Mouse (Mus musculus) 3134 (cell line): Measurements from ENCODE around the gene Tmem236.
"Not testable (repeated sequence)": the region's sequence is repeated elsewhere in the genome, so short reads cannot be mapped to it uniquely, and the experiment has no call there.

Experiments used
- DNase-seq: peaks from one replicate; pipeline ENCODE4 v3.0.0-alpha.2; 2011; ENCODE audit warnings: low spot score; ENCODE audit not compliant: insufficient read length; ENCODE audit errors: extremely low read depth

Gene Tmem236

DNA sequence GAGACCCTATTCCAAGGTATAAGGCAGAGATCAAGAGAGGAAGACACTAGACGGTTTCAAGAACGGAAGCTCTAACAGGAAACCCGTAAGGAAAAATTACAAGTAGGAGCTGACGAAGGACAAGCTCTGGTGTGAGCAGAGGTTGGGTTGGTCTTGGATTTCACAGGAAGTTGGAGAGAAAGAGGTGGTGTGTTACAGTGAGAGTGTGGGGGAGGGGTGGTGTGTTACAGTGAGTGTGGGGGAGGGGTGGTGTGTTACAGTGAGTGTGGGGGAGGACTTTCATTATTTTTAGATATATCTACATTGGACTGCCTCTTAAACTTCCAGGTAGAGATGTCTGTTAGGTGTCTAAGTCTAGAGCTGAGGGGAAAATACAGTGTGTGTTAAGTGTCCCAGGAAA lies 16.4 kb downstream of the Tmem236 start:
- DNase-seq = no peak

DNA sequence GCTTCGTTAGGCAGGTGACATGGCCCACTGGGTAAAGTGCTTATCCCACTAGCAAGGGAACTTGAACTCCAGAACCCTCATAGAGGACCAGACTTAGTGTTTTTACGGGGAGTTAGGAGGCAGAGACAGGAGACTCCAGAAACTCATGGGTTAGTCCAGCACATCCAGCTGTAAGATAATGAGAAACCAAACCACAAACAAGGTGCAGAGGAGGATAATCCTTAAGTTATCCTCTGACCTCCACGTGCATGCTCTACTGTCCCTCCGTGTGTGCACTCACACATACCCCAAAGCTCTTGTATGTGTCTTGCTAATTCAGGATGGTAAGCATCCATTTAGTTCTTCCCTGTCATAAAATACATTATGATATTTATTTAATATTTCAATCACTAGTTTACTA lies 17.3 kb downstream of the Tmem236 start:
- DNase-seq = no peak

- no peak for DNase-seq
These were observed 17.7 kb downstream of the Tmem236 start for GRCm38 (mm10) chr2:14192046-14192445.

GRCm38 (mm10) chr2:14198325-14198903 lies 24.1 kb downstream of the Tmem236 start:
- not testable (repeated sequence) for DNase-seq

- no peak for DNase-seq
These were observed 25.3 kb downstream of the Tmem236 start for GRCm38 (mm10) chr2:14199621-14200020.

DNA sequence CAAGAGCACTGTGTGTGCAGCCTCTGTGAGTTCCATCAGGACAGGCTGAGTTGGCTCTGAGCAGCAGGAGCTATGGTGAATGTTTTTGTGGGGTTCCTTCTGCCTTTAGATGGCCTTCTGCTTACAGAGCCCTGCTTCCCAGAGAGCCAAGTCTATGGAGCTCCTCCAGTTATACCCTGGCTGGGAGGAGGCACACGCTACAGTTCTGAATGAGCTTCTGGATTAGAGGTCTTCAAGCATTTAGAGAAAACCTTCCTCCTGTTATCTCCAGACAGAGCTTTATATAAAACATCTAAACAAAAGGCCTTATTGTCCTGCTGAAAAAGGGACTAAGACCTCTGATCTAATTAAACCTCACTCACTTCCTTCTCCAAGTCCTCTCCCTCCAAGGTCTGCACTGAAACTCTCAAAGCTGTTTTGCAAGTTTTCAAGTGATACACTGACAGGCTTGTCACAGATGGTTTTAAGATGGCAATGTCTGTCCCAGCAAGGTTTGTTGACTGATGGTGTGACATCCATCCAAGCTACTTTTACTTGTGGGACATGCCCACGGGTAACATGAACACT lies 26.6 kb downstream of the Tmem236 start:
- DNase-seq = not testable (repeated sequence)

DNA sequence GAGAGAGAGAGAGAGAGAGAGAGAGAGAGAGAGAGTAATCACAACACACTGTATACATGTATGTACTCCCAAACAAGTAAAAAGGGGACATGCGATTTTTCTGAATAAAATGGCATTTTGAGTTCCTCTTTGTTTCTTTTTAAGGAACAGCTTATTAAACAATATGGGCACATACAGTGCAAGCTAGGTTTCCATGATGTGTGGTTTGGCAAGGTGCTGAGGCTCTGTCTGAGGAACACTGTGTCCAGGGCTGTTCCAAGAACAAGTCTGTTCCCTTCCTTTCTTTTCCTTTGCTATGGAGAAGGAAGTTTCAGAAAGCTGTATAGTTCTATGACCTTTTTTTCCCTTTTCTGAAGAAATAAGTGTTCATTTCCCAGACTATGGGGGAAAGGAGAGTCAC lies 30.0 kb downstream of the Tmem236 start:
- no peak for DNase-seq

DNA sequence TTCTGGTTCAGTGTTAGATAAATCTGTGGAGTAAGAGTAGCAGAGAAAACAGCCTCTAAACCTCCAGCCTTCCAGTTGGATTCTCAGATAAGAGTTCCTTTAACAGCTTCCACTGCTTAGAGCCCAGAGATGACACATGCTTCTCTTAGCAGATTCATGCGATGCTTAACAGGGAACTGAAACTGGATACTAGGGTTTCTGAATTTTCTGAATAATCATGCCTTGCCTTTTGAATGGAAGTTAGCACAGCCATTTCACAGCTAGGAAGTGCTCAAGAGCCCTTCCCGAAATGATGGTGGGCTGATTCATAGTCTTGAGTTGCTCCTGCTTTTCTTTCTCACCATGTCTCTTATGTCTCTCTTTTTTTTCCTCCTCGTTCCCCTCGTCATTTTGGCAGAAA lies 32.5 kb downstream of the Tmem236 start:
- no peak for DNase-seq

DNA sequence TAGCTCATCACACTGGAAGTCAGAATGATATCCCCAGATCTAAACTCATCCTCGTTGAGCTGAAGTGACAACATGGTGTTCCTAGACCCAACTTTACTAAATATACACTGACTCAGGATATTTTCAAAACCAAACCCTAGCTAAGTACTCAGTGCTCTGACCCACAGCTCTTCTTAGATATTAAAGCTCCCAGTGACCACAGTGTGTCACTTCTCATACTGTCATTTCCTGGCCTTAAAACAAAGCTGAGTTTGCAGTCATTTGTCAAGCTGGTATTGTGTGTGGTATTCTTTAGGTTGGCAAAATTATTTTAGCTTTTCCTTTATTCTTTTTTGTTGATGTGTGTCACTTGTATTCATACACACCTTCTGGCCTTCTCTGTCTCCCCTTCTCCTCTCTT lies 36.4 kb downstream of the Tmem236 start:
- DNase-seq = no peak

- no peak for DNase-seq
These were observed 37.3 kb downstream of the Tmem236 start for GRCm38 (mm10) chr2:14211606-14212005.

GRCm38 (mm10) chr2:14214764-14215163 lies 40.4 kb downstream of the Tmem236 start:
- DNase-seq = no peak

GRCm38 (mm10) chr2:14216653-14217052 lies 42.3 kb downstream of the Tmem236 start:
- DNase-seq = no peak

DNA sequence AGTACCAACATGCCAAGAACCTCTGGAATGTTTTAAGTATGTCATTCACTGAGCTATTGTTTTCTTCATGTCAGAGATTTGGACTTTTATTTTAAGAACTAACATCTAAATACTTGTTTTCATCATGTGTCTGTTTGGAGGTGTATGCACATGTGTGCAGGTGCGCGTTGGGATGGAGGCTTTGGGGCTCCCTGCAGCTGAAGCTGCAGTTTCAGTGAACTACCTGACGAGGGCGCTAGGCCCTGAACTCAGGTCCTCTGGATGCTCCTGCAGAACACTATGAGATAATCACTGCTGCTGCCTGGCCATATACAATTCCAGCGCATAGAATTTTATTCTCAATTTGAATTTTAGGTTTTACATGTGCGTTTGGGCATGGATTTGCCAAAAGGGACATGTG lies 43.8 kb downstream of the Tmem236 start:
- DNase-seq = no peak

- no peak for DNase-seq
These were observed 50.1 kb downstream of the Tmem236 start for GRCm38 (mm10) chr2:14224387-14224786.

GRCm38 (mm10) chr2:14228495-14228894 lies 54.2 kb downstream of the Tmem236 start:
- no peak for DNase-seq

GRCm38 (mm10) chr2:14229149-14229548 lies 54.8 kb downstream of the Tmem236 start, which contains the start of gene Mrc1:
Gene Mrc1 (plus strand): TSS chr2:14229392.
- DNase-seq = no peak

DNA sequence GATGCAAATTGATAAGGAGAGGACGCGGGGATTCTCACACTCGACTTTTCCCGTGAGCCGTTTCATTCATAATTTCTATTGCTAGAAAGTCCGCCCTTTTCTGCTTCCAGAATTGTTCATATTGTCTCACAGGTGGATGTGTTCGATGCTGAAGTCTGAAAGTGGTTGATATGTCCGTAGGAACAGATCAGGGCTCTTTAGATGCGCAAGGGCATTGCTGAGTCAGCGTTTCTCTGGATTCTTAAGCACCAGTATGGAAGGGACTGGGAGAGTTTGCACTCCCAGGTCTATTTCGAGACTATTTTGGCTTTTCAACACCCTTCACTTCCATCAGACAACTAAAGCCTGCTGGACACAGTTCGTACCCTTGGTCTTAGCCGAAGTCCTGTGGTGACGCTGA lies 55.7 kb downstream of the Tmem236 start:
- DNase-seq = no peak

DNA sequence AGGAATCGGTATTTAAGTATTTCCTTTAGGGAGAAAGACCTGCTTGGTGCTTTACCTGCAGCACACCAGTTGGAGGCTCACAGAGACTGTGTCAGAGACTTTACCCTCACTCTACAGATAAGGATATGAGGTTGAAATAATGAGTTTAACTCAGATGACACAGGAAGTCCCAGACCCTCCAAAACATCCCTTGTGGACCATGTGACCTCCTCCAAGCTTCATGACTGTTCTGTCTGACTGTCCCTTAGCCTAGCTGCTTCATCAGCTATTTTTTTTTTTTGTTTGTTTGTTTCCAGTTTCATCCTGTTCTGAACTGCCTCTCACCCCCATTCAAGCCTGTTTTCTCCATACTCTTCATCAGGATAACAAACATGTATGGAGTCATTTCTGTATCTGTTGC lies 58.6 kb downstream of the Tmem236 start:
- no peak for DNase-seq

DNA sequence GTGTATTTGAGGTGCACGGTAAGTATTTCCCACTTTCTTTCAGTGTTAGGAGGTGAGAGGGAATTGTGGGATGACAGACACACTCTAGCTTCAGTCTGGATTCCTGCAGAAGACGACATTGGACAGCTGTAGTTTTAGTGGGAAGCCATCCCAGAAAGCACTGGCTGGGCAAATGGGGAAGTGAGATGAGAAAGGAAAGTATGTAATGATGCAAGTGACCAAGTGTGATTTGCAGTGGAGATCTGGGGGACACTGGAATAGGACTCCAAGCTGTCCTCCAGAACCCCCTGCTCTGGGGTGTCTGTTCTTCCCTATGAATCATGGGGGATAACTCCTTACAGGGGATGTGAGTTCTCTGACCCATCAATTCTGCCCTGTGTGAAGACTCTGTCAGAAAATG lies 59.7 kb downstream of the Tmem236 start:
- DNase-seq = no peak

- DNase-seq = no peak
These were observed 61.0 kb downstream of the Tmem236 start for GRCm38 (mm10) chr2:14235319-14235718.

DNA sequence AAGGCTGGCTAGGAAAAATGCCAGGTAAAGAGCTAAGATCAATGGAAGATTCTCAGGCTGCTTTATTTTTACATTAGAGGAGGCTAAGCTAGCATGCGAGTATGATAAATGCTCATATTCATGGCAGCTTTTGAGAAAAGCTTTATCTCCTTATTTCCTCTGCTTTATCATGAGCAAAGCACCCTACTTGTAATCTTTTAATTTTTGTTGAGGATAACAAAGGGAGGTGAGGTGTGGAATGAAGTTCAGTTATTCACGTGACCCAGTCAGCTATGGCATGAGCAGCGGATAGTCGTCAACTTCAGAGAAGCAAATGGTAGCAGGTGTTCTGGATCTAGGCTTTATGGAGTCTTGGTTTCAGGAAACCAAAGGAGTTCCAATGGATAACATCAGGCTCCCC lies 62.6 kb downstream of the Tmem236 start:
- DNase-seq = no peak

DNA sequence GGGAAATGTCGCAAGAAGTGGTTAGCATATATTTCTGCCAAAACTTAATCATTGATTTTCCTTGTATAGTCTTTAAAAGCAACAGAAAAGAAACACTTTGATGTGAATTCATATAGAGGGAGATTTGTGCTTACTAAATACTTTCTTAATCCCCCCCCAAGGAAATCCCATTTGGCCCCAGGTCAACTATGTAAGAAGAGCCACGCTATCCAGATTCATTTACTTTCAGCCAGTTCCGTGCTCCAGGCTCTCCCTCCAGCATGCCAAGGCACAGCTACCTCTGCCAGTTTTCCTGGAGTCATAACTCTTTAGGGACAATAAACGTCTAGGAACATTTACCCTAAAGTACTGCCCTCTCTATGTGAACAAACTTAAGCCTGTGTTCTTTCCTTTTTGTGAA lies 63.4 kb downstream of the Tmem236 start:
- no peak for DNase-seq

DNA sequence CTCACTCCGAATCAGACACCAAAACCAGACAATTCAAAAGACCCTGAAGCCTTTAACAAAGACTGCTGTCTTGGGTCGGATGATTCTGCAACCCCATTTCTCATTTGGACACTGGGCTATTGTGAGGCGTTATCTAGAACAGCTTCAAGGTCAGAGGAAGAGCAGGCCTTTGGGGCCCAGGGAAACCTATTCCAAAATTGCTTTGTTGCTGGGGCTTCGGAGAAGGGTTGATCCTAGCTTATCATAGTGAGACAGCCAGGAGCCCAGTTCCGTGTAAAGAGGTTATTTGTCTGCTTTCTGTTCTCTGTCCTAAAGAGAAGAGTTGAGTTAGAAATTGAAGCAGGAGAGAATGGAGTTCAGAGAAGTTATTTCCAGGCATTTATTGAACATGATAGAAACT lies 64.8 kb downstream of the Tmem236 start:
- no peak for DNase-seq
